Mouse (Mus musculus) embryonic facial prominence, embryonic 14.5 days (tissue): Measurements from ENCODE around the gene Hist2h2aa2. TPM values are rescaled to one million over a fixed set of nuclear protein-coding genes. Genes with fewer than 3 reads are reported as not detected.
A peak's percentile ranks its signal among the peaks of the same experiment; 100 is the strongest.
"Not testable (repeated sequence)": the region's sequence is repeated elsewhere in the genome, so short reads cannot be mapped to it uniquely, and the experiment has no call there.

ENCODE experiments used
- ATAC-seq: fragments of 200-750 bp; cut with Nextera tagmentation; 2 replicates; pipeline ENCODE4 v1.8.0; 2017; ENCODE audit warnings: low read depth, moderate number of reproducible peaks, moderate TSS enrichment
- DNase-seq: peaks from one replicate; pipeline ENCODE4 v3.0.0-alpha.2; 2015; ENCODE audit warnings: low spot score
- H3K27ac ChIP-seq: fragments of 300-500 bp; sonication (generic); replicated peaks from 2 replicates; pipeline ENCODE4 v1.5.1; 2014; ENCODE audit warnings: low read depth, mild to moderate bottlenecking, low read length, moderate library complexity
- H3K27me3 ChIP-seq: fragments of 300-500 bp; sonication (generic); replicated peaks from 2 replicates; pipeline ENCODE4 v1.6.1; 2014; ENCODE audit warnings: low read length; ENCODE audit not compliant: control insufficient read depth, insufficient read depth
- H3K36me3 ChIP-seq: fragments of 300-500 bp; sonication (generic); 2 replicates; pipeline ENCODE4 v1.6.1; 2014; ENCODE audit warnings: low read length, mixed read lengths; ENCODE audit not compliant: control insufficient read depth, insufficient read depth
- H3K4me1 ChIP-seq: fragments of 300-500 bp; sonication (generic); 2 replicates; pipeline ENCODE4 v1.6.1; 2014; ENCODE audit warnings: antibody characterized with exemption, low read length; ENCODE audit not compliant: control insufficient read depth, insufficient read depth
- H3K4me2 ChIP-seq: fragments of 300-500 bp; sonication (generic); 2 replicates; pipeline ENCODE4 v1.6.1; 2014; ENCODE audit warnings: low read depth, mild to moderate bottlenecking, low read length, moderate library complexity, mixed read lengths
- H3K4me3 ChIP-seq: fragments of 300-500 bp; sonication (generic); 2 replicates; pipeline ENCODE4 v1.5.1; 2014; ENCODE audit warnings: low read depth, mild to moderate bottlenecking, low read length
- H3K9ac ChIP-seq: fragments of 300-500 bp; sonication (generic); 2 replicates; pipeline ENCODE4 v1.6.1; 2014; ENCODE audit warnings: low read depth, mild to moderate bottlenecking, low read length, moderate library complexity, mixed read lengths
- H3K9me3 ChIP-seq: fragments of 300-500 bp; sonication (generic); 2 replicates; pipeline ENCODE4 v1.6.1; 2016; ENCODE audit warnings: low read length; ENCODE audit not compliant: control insufficient read depth
- WGBS: fragments of 180-500 bp; shearing (Covaris S2); extraction: QIAGEN DNeasy Blood & Tissue Kit; methylation state at CpG from one replicate; pipeline ENCODE4 v1.1.7; 2014; 5-methylcytosine and 5-hydroxymethylcytosine counted together
- polyA plus RNA-seq: library from polyadenylated mRNA; unstranded; fragments of >200 nt; fragmentation: Nextera tagmentation; extraction: Ambion mirVana; gene quantifications from 2 replicates; pipeline ENCODE4 v1.2.1, GENCODE M21; 2014

Gene Hist2h2aa2
- polyA plus RNA-seq, 1 experiment from 2014 or later = 57.6 TPM

- DNase-seq = peak; percentile 98
- H3K27me3 ChIP-seq = no peaks in the 10 kb centered on the region
- under 1% methylated on average over 41 of the region's 43 CpGs for WGBS
These were observed 19.1 kb downstream of the Hist2h2aa2 start, which contains the start of the genes Hist2h2ac and Hist2h2be for GRCm38 (mm10) chr3:96220765-96221639. TSS of gene Hist2h2ac (minus strand) at chr3:96220880. TSS of gene Hist2h2be (plus strand) at chr3:96221119.

DNA sequence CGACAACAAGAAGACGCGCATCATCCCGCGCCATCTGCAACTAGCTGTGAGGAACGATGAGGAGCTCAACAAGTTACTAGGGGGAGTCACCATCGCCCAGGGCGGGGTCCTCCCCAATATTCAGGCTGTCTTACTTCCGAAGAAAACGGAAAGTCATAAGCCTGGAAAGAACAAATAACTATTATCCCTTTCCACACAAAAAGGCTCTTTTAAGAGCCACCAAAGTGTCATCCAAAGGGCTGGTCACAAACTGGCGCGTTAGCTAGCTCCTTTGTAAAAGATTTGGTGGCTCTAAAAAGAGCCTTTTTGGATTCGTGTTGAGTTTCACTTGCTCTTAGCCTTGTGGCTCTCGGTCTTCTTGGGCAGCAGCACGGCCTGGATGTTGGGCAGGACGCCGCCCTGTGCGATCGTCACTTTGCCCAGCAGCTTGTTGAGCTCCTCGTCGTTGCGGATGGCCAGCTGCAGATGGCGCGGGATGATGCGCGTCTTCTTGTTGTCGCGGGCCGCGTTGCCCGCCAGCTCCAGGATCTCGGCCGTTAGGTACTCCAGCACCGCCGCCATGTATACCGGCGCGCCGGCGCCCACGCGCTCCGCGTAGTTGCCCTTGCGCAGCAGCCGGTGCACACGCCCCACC lies 19.8 kb downstream of the Hist2h2aa2 start:
- peak overlapping the region; percentile 92 for H3K9ac ChIP-seq
- H3K36me3 ChIP-seq, H3K9me3 ChIP-seq, H3K27me3 ChIP-seq: not testable (repeated sequence)
- under 1% methylated on average over 20 of the region's 47 CpGs for WGBS
- H3K4me1 ChIP-seq = peaks cover 25% of the 10 kb centered on the region
- H3K4me3 ChIP-seq = peak overlapping the region; percentile 66
- ATAC-seq (peak; percentile 2; the same call in 1 of the 2 replicates), DNase-seq (peak; percentile 56)
- H3K27ac ChIP-seq = peak overlapping the region; percentile 98
- peak overlapping the region; percentile 88 for H3K4me2 ChIP-seq

More at GRCm38 (mm10) chr3:96220765-96221639, 19.1 kb downstream of the Hist2h2aa2 start, which contains the start of the genes Hist2h2ac and Hist2h2be:
- peaks cover 25% of the 10 kb centered on the region for H3K4me1 ChIP-seq
- H3K9ac ChIP-seq = peak within 1 kb of the TSS; percentile 92
- H3K4me2 ChIP-seq = peak within 1 kb of the TSS; percentile 88
- peak within 1 kb of the TSS; percentile 98 for H3K27ac ChIP-seq
- peak within 1 kb of the TSS; percentile 66 for H3K4me3 ChIP-seq
- H3K9me3 ChIP-seq = no peaks in the 10 kb centered on the region
- H3K36me3 ChIP-seq = no peaks in the 10 kb centered on the region
- ATAC-seq = peak; percentile 91

DNA sequence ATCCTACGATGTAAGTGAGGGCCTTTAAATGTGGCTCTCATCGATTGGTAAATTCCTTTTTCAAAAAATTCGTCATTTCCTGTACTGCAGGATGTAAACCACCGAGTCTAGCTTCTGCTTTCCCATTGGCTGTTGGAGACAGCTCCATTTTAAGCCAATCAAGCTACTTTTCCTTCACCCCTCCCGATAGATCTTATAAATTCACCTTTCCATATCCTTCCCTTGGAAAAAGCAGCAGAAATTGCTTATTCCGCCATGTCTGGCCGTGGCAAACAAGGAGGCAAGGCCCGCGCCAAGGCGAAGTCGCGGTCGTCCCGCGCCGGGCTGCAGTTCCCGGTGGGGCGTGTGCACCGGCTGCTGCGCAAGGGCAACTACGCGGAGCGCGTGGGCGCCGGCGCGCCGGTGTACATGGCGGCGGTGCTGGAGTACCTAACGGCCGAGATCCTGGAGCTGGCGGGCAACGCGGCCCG lies 20.4 kb downstream of the Hist2h2aa2 start, which contains the start of the genes Bola1 and Hist2h2ab:
Gene Bola1 (minus strand): TSS at position 49 of the 470 bp plus-strand sequence.
Gene Hist2h2ab (plus strand): TSS at position 205 of the 470 bp plus-strand sequence.
- WGBS = under 1% methylated on average over 35 of the region's 37 CpGs
- ATAC-seq (peak; percentile 87), DNase-seq (peak; percentile 97)
- peak within 1 kb of the TSS; percentile 98 for H3K27ac ChIP-seq
- H3K27me3 ChIP-seq = no peaks in the 10 kb centered on the region
- H3K9ac ChIP-seq = peak within 1 kb of the TSS; percentile 92
- H3K36me3 ChIP-seq = no peaks in the 10 kb centered on the region
- peak within 1 kb of the TSS; percentile 66 for H3K4me3 ChIP-seq
- H3K4me1 ChIP-seq = peaks cover 25% of the 10 kb centered on the region
- H3K9me3 ChIP-seq = no peaks in the 10 kb centered on the region
- peak within 1 kb of the TSS; percentile 88 for H3K4me2 ChIP-seq

DNA sequence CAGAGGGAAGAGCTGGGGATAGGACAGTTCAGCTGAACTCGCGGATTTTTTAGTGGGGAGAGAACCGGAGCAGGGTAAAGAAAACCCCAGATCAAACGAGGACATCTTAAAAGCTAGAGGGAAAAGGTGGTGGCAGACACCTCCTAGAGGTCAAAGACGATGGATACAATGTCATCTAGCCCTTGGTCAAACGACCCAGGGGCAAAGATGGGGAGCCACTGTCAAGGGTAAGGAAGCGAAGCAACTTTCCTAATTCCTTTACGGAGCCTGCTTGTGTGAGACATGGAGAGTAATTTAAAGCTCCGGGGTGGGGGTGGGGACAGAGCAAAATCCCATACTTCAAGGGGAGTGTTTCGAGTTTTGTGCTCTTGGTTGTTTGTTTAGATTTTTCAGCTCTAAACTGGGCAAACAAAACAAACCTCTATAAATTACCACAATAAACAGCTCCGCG lies 20.9 kb downstream of the Hist2h2aa2 start:
- DNase-seq = no peak

DNA sequence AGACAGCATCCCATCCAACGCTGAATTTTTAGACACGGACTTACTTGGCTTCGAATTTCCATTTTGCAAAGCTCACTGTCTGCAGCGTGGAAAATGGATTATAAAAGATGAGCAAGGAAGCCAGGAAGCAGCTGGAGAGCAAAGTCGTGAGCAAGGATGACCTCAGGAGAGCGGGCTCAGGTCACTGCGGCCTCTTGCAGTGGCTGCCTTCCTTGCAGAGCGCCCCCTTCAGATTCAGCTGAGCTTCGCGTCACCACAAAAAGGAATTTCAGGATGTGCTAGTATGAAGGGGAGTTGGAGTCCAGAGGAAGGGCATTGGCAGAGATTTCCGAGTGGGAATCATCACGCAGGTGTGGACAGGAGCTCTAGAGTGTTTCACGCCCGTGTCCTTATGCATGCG lies 30.8 kb downstream of the Hist2h2aa2 start:
- no peak overlapping the region for H3K27ac ChIP-seq
- ATAC-seq (no peak), DNase-seq (no peak)
- H3K4me2 ChIP-seq = no peak overlapping the region
- WGBS = 21% methylated on average over 15 of the region's 15 CpGs
- no peak overlapping the region for H3K9ac ChIP-seq
- no peaks in the 10 kb centered on the region for H3K4me1 ChIP-seq
- no peak overlapping the region for H3K4me3 ChIP-seq
- H3K27me3 ChIP-seq = no peaks in the 10 kb centered on the region
- H3K9me3 ChIP-seq = no peaks in the 10 kb centered on the region
- no peaks in the 10 kb centered on the region for H3K36me3 ChIP-seq

More for the DNA sequence above, 20.9 kb downstream of the Hist2h2aa2 start:
- H3K9ac ChIP-seq = peak overlapping the region; percentile 92
- ATAC-seq = peak; percentile 8; the same call in 1 of the 2 replicates
- peaks cover 25% of the 10 kb centered on the region for H3K4me1 ChIP-seq
- under 1% methylated on average over 12 of the region's 12 CpGs for WGBS
- peak overlapping the region; percentile 66 for H3K4me3 ChIP-seq
- no peaks in the 10 kb centered on the region for H3K27me3 ChIP-seq
- no peaks in the 10 kb centered on the region for H3K36me3 ChIP-seq
- peak overlapping the region; percentile 98 for H3K27ac ChIP-seq
- no peaks in the 10 kb centered on the region for H3K9me3 ChIP-seq
- H3K4me2 ChIP-seq = peak overlapping the region; percentile 88

GRCm38 (mm10) chr3:96207819-96208218 lies 32.3 kb downstream of the Hist2h2aa2 start:
- DNase-seq (no peak), ATAC-seq (no peak)
- no peaks in the 10 kb centered on the region for H3K36me3 ChIP-seq
- H3K4me3 ChIP-seq = no peak overlapping the region
- H3K27me3 ChIP-seq = no peaks in the 10 kb centered on the region
- H3K4me1 ChIP-seq = no peaks in the 10 kb centered on the region
- no peak overlapping the region for H3K27ac ChIP-seq
- no peaks in the 10 kb centered on the region for H3K9me3 ChIP-seq
- 81% methylated on average over 3 of the region's 3 CpGs for WGBS
- no peak overlapping the region for H3K4me2 ChIP-seq
- H3K9ac ChIP-seq = no peak overlapping the region

DNA sequence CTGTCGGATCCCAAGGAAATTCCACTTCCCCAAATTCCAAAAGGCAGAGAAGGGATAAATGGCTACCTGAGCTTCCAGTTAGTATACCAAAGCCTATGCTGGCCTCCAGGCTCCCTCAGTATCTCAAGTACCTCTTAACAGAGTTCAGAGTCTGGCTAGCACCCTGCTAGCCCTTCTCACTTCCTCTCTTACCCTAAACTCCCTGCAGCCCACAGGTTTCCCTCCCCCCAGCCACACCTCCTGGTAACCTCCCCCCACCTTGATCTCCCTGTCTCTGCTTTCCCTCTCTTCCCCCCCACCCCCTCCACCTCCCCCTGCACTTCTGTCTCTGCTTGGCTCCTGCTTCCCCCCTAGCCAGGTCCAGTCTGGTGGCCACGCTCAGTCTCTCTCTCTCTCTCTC lies 40.3 kb downstream of the Hist2h2aa2 start:
- Histone ChIP-seq H3K4me1 (peaks cover 13% of the 10 kb centered on the region), H3K9me3 (no peaks in the 10 kb centered on the region), H3K9ac (no peak overlapping the region), H3K4me2 (no peak overlapping the region), H3K27me3 (no peaks in the 10 kb centered on the region), H3K27ac (no peak overlapping the region), H3K36me3 (no peaks in the 10 kb centered on the region), H3K4me3 (no peak overlapping the region)
- DNase-seq = no peak
- no peak for ATAC-seq
- WGBS = 37% methylated on average over 2 of the region's 2 CpGs

DNA sequence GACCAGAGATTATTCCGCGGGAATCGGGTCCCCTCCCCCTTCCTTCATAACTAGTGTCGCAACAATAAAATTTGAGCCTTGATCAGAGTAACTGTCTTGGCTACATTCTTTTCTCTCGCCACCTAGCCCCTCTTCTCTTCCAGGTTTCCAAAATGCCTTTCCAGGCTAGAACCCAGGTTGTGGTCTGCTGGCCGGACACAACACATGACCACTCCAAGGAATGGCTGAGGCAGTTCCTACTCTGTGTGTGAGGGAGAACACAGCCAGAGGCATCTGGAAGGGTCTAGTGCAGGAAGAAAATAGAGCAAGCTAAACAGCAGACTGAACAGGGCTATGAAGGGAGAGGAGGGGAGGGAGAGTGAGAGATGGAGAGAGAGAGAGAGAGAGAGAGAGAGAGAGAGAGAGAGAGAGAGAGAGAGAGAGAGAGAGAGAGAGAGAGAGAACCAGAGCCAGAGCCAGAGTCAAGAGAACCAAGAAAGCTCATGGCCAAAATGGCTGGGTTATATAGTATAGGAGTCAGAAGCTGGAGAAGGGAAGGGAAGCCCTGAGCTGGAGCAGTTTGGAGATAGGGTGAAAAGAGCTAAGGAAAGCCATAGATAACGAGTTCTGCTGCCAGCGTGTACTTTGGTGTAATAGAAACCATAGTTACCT lies 41.4 kb downstream of the Hist2h2aa2 start:
- WGBS = 29% methylated on average over 6 of the region's 8 CpGs
- H3K9me3 ChIP-seq, ATAC-seq, H3K27me3 ChIP-seq, H3K27ac ChIP-seq, H3K36me3 ChIP-seq, DNase-seq, H3K4me3 ChIP-seq, H3K9ac ChIP-seq: not testable (repeated sequence)
- Histone ChIP-seq H3K4me1 (peaks cover 13% of the 10 kb centered on the region), H3K4me2 (peak overlapping the region; percentile 91)
